Mouse (Mus musculus) midbrain, postnatal 0 days (tissue): ENCODE measurements at regions not wholly inside any gene's neighbourhood (a gene's known extent, or its start where the extent isn't known, plus 50 kb on each side); places are given as distances from the start of the nearest gene placed in this dataset.

Source experiments
- ATAC-seq: fragments of 200-750 bp; cut with Nextera tagmentation; 2 replicates; pipeline ENCODE4 v1.8.0; 2017; ENCODE audit warnings: moderate number of reproducible peaks, mild to moderate bottlenecking, moderate TSS enrichment, moderate library complexity; ENCODE audit not compliant: low FRiP score
- DNase-seq: peaks from one replicate; pipeline ENCODE4 v3.0.0-alpha.2; 2015; ENCODE audit warnings: low spot score
- H3K27ac ChIP-seq: fragments of 300-500 bp; sonication (generic); 2 replicates; pipeline ENCODE4 v1.5.1; 2014; ENCODE audit warnings: low read depth, mild to moderate bottlenecking, low read length, mixed read lengths
- H3K27me3 ChIP-seq: fragments of 300-500 bp; sonication (generic); 2 replicates; pipeline ENCODE4 v1.6.1; 2014; ENCODE audit warnings: low read length, control low read depth, mixed read lengths; ENCODE audit not compliant: insufficient read depth
- H3K36me3 ChIP-seq: fragments of 300-500 bp; sonication (generic); 2 replicates; pipeline ENCODE4 v1.6.1; 2014; ENCODE audit warnings: low read length, control low read depth, mixed read lengths; ENCODE audit not compliant: insufficient read depth
- H3K4me1 ChIP-seq: fragments of 300-500 bp; sonication (generic); 2 replicates; pipeline ENCODE4 v1.6.1; 2014; ENCODE audit warnings: mild to moderate bottlenecking, control low read depth, antibody characterized with exemption, low read length, mixed read lengths; ENCODE audit not compliant: insufficient read depth
- H3K4me2 ChIP-seq: fragments of 300-500 bp; sonication (generic); 2 replicates; pipeline ENCODE4 v1.6.1; 2014; ENCODE audit warnings: low read depth, mild to moderate bottlenecking, low read length, mixed read lengths; ENCODE audit not compliant: poor library complexity, severe bottlenecking
- H3K4me3 ChIP-seq: fragments of 300-500 bp; sonication (generic); 2 replicates; pipeline ENCODE4 v1.5.1; 2014; ENCODE audit warnings: low read depth, mild to moderate bottlenecking, low read length, moderate library complexity
- H3K9ac ChIP-seq: fragments of 300-500 bp; sonication (generic); replicated peaks from 2 replicates; pipeline ENCODE4 v1.6.1; 2014; ENCODE audit warnings: mild to moderate bottlenecking, low read length, moderate library complexity, mixed read lengths; ENCODE audit not compliant: poor library complexity, severe bottlenecking
- H3K9me3 ChIP-seq: fragments of 300-500 bp; sonication (generic); 2 replicates; pipeline ENCODE4 v1.6.1; 2016; ENCODE audit warnings: low read length, control low read depth
- CTCF ChIP-seq: IDR thresholded peaks from 2 replicates; pipeline ENCODE4 v1.5.1; 2016; ENCODE audit warnings: antibody characterized with exemption, mild to moderate bottlenecking
- WGBS: fragments of 180-500 bp; shearing (Covaris S2); extraction: QIAGEN DNeasy Blood & Tissue Kit; methylation state at CpG from one replicate; pipeline ENCODE4 v1.1.7; 2014; 5-methylcytosine and 5-hydroxymethylcytosine counted together

- no peak overlapping the region for H3K27ac ChIP-seq
- H3K4me2 ChIP-seq: no peak overlapping the region
- no peak overlapping the region for H3K9ac ChIP-seq
- no peak for TF ChIP-seq CTCF
- H3K9me3 ChIP-seq: no peaks in the 10 kb centered on the region
- no peak for DNase-seq
- 45% methylated on average over 6 of the region's 6 CpGs for WGBS
- ATAC-seq: no peak
- H3K4me3 ChIP-seq: no peak overlapping the region
- no peaks in the 10 kb centered on the region for H3K4me1 ChIP-seq
- H3K27me3 ChIP-seq: no peaks in the 10 kb centered on the region
- H3K36me3 ChIP-seq: no peaks in the 10 kb centered on the region
Observed at GRCm38 (mm10) chr15:38403760-38404375, 978.5 kb downstream of the 4930447A16Rik start.

GRCm38 (mm10) chr15:38406114-38406960, 981.0 kb downstream of the 4930447A16Rik start:
- Histone ChIP-seq H3K4me3 (no peak overlapping the region), H3K4me2 (no peak overlapping the region), H3K27me3 (no peaks in the 10 kb centered on the region), H3K27ac (no peak overlapping the region), H3K9ac (no peak overlapping the region), H3K36me3 (no peaks in the 10 kb centered on the region), H3K9me3 (no peaks in the 10 kb centered on the region), H3K4me1 (no peaks in the 10 kb centered on the region)
- DNase-seq (no peak), ATAC-seq (no peak)
- TF ChIP-seq CTCF: no peak
- WGBS: 49% methylated on average over 13 of the region's 13 CpGs

- Histone ChIP-seq H3K9me3 (no peaks in the 10 kb centered on the region), H3K27me3 (no peaks in the 10 kb centered on the region), H3K4me2 (no peak overlapping the region), H3K9ac (no peak overlapping the region), H3K4me1 (no peaks in the 10 kb centered on the region), H3K27ac (no peak overlapping the region), H3K4me3 (no peak overlapping the region), H3K36me3 (no peaks in the 10 kb centered on the region)
- TF ChIP-seq CTCF: no peak
- DNase-seq (no peak), ATAC-seq (no peak)
- WGBS: 75% methylated on average over 5 of the region's 5 CpGs
Observed at GRCm38 (mm10) chr15:38407476-38407875, 982.1 kb downstream of the 4930447A16Rik start.

GRCm38 (mm10) chr15:38409168-38409567, 983.8 kb downstream of the 4930447A16Rik start:
- no peak overlapping the region for H3K4me3 ChIP-seq
- 81% methylated on average over 4 of the region's 4 CpGs for WGBS

GRCm38 (mm10) chr15:38410462-38410861, 985.1 kb downstream of the 4930447A16Rik start:
- TF ChIP-seq CTCF: no peak
- no peak for ATAC-seq
- H3K36me3 ChIP-seq: no peaks in the 10 kb centered on the region
- H3K27ac ChIP-seq: no peak overlapping the region
- no peak overlapping the region for H3K9ac ChIP-seq
- H3K27me3 ChIP-seq: no peaks in the 10 kb centered on the region
- 87% methylated on average over 1 of the region's 1 CpGs for WGBS
- DNase-seq: no peak
- no peaks in the 10 kb centered on the region for H3K4me1 ChIP-seq
- H3K9me3 ChIP-seq: no peaks in the 10 kb centered on the region
- no peak overlapping the region for H3K4me3 ChIP-seq
- H3K4me2 ChIP-seq: no peak overlapping the region

More at GRCm38 (mm10) chr15:38409168-38409567, 983.8 kb downstream of the 4930447A16Rik start:
- no peak for TF ChIP-seq CTCF
- Histone ChIP-seq H3K27ac (no peak overlapping the region), H3K4me1 (no peaks in the 10 kb centered on the region), H3K9ac (no peak overlapping the region), H3K9me3 (no peaks in the 10 kb centered on the region), H3K27me3 (no peaks in the 10 kb centered on the region), H3K4me2 (no peak overlapping the region), H3K36me3 (no peaks in the 10 kb centered on the region)
- no peak for ATAC-seq
- no peak for DNase-seq

GRCm38 (mm10) chr15:38412481-38412880, 987.1 kb downstream of the 4930447A16Rik start:
- Histone ChIP-seq H3K9ac (no peak overlapping the region), H3K4me2 (no peak overlapping the region), H3K4me1 (no peaks in the 10 kb centered on the region), H3K36me3 (no peaks in the 10 kb centered on the region), H3K27me3 (no peaks in the 10 kb centered on the region), H3K27ac (no peak overlapping the region), H3K9me3 (no peaks in the 10 kb centered on the region), H3K4me3 (no peak overlapping the region)
- no peak for TF ChIP-seq CTCF
- ATAC-seq: no peak
- no peak for DNase-seq
- WGBS: 88% methylated on average over 3 of the region's 3 CpGs
